Mouse (Mus musculus) thymus, postnatal 0 days (tissue): ENCODE measurements at regions not wholly inside any gene's neighbourhood (a gene's known extent, or its start where the extent isn't known, plus 50 kb on each side); places are given as distances from the start of the nearest gene placed in this dataset.
"Not testable (repeated sequence)": the region's sequence is repeated elsewhere in the genome, so short reads cannot be mapped to it uniquely, and the experiment has no call there.

ENCODE experiments used
- DNase-seq: peaks from one replicate; pipeline ENCODE4 v3.0.0-alpha.2; 2015; ENCODE audit warnings: low spot score

GRCm38 (mm10) chr6:6388835-6389440 lies 172.0 kb upstream of the Slc25a13 start:
- DNase-seq: no peak

GRCm38 (mm10) chr6:6387571-6387970 lies 170.6 kb upstream of the Slc25a13 start:
- no peak for DNase-seq

DNA sequence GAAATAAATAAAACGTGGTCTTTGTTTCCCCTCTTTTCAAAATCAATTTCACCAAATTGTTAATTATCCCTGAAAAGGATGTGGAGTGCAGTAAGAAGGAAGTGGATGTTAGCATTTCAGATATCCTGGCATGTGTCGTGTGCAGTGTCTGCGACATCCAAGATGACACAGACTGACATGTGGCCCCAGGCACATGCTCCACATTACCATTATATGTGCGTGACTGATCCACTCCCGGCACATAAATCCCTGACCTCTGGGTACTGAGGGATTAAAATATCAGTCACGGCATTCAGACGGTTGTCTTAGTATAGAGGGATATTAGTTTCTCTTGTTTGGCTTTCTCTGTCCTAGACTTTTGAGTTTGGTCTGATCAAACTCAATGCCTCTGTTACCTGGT lies 168.0 kb upstream of the Slc25a13 start:
- DNase-seq: no peak

DNA sequence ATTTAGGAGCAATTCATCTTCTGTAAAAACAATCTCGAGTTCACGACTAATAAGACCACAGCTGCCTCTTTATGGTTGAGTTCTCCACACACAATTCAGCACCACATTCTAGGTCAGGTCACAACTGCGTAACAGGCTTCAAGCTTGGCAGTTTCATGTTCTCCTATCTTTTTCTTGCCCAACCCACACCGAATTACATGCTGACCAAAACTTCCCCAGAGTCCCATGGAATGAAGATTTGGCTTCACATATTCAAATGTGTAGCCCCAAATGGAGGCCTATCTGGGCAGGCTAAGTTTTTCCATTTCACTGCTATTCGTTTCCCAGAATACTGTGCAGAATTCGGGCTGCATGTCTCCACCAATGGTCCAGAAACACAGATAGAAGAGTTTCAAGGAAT lies 167.5 kb upstream of the Slc25a13 start:
- DNase-seq: no peak

DNA sequence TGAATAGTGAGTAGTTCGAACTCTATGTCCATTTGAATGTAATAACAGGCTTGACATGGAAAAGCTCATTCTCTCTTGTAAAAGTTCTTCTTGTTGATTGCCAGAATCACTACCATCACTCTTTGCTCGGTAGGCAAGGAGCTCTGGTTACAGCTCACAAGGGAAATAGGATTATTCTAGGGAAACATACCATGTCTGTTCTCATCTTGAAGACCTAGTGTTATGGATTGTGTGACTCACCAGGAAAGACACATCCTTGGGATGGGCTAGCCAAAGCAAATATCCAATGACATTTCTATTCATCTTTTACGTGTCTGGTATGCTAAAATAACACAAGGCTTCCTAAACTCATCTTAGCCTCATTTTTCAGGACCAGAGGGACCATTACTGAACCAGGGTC lies 155.4 kb upstream of the Slc25a13 start:
- no peak for DNase-seq

GRCm38 (mm10) chr6:6371444-6372093 lies 154.6 kb upstream of the Slc25a13 start:
- no peak for DNase-seq

GRCm38 (mm10) chr6:6364037-6364436 lies 147.1 kb upstream of the Slc25a13 start:
- no peak for DNase-seq

GRCm38 (mm10) chr6:6362678-6363354 lies 145.8 kb upstream of the Slc25a13 start:
- DNase-seq: no peak

DNA sequence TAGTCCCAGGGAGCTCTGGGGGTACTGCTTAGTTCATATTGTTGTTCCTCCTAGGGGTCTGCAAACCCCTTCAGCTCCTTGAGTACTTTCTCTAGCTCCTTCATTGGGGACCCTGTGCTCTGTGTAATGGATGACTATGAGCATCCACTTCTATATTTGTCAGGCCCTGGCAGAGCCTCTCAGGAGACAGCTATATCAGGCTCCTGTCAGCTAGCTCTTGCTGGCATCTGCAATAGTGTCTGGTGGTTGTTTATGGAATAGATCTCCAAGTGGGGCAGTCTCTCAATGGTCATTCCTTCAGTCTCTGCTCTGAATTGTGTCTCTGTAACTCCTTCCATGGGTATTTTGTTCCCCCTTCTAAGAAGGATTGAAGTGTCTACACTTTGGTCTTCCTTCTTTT lies 144.2 kb upstream of the Slc25a13 start:
- not testable (repeated sequence) for DNase-seq

DNA sequence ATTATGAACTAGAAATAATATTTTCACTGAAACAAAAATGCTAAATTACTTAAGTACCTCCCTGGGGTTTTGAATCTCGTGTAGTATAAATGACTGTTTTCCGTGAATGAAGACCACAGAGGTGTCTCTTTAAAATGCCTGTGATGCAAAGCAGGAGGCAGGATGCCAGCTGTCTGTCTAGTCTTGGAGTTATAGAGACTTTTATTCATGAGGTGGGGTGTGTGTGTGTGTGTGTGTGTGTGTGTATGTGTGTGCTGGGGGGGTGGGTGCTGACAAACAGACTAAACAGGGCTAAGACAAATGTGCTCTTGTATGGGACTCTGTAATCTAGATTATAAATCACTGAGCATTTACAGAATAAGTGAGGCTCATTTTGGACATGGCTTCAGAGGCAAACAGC lies 140.5 kb upstream of the Slc25a13 start:
- no peak for DNase-seq

GRCm38 (mm10) chr6:6356967-6357366 lies 140.0 kb upstream of the Slc25a13 start:
- DNase-seq: no peak

- DNase-seq: no peak
These were observed 118.3 kb upstream of the Slc25a13 start for GRCm38 (mm10) chr6:6335251-6335650.

DNA sequence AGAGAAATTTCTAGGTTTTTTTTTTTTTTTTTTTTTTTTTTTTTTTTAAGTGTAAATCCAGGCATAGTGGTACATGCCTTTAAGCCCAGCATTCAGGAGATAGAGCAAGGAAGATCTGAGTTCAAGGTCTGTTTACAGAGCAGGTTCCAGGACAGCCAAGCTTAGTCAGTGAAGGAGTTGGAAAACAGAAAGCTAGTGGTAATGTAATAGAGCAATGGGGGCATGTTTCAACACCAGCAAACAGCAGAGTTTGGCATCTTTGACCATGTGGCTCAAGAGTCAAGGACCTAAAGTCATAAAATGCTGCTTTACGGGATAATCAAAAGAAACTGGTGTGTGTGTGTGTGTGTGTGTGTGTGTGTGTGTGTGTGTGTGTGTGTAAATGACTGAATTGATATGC lies 113.3 kb upstream of the Slc25a13 start:
- DNase-seq: no peak

DNA sequence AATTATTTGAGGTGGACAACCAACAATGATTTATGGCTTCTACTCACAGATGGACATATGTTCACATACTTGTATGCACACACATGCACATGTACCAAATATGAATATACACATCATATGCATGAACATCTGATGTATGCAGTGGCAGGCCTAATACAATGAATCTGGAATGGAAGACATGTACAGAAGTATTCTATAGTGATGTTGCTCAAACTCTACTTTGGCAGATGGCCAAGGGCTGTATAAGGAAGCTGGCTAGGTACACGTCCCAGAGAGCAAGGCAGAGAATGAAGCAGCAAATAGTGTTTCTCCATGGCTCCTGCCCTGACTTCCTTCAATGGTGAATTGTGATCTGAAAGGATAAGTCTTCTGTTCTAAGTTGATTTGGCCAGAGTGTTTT lies 108.5 kb upstream of the Slc25a13 start:
- DNase-seq: no peak

- no peak for DNase-seq
These were observed 99.8 kb upstream of the Slc25a13 start for GRCm38 (mm10) chr6:6316725-6317124.

GRCm38 (mm10) chr6:6313171-6313570 lies 96.2 kb upstream of the Slc25a13 start:
- no peak for DNase-seq

GRCm38 (mm10) chr6:6310213-6310612 lies 93.2 kb upstream of the Slc25a13 start:
- DNase-seq: no peak

GRCm38 (mm10) chr6:6307618-6308017 lies 90.6 kb upstream of the Slc25a13 start:
- no peak for DNase-seq

- no peak for DNase-seq
These were observed 86.8 kb upstream of the Slc25a13 start for GRCm38 (mm10) chr6:6303767-6304166.

DNA sequence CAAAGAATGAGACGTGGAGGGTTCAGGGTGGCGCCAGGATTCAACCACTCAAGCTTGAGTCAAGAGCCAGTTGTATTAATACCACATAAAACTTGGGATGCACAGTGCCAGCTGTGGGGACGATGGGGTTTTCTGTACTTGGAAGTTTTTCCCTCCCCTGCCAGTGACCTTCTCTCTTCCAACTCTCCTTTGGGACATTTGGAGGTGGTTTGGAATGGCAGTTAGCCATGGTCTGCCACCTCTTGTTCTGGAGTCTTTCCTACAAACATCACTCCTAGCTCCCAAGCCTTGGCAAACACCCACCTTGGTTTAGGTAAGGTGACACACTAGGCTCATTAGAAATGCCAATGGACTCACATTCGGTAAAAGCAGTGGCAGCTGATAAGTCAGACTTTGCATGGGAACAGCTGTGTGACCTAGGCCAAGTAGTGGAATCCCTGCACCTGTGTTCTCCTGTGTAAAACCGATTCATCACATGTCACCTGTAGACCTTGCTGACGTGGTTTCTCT lies 84.1 kb upstream of the Slc25a13 start:
- DNase-seq: no peak

GRCm38 (mm10) chr6:6298867-6299852 lies 82.2 kb upstream of the Slc25a13 start:
- no peak for DNase-seq
